13 mouse cellular contexts compared by ENCODE assay signal in the genomic region with DNA sequence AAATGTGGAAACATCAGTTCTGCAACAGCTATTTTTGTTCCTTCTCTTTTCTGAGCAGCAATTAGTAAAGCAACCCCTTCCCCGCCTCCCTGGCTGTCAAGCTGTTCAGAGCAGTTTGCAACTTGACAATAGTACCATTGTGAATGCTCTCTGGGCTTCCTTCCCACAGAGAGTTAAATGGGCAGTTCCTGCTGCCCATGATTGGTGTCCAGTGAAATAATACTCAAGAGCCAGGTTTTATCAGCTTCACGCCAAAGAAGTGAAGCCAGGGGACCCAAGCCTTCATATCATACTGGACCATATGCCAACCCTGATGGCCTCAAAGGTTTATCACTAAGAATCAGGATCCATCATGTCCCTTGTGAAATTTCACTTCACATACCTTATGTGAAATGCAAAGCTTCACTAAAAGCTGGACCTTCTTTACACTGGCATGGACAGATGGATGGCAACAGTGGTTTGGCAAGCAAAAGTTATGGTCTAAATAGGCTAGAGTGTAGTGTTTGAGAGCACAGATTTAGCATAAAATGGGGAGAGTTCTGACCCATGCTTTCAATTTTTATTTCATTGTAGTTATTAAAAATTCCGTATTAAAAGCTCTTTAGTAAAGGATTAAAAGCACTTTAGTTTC. TPM values are rescaled to one million over a fixed set of nuclear protein-coding genes. Genes with fewer than 3 reads are reported as not detected.
DNase-seq lines count a peak whose midpoint lies in the region; ATAC-seq and TF ChIP-seq lines count a peak whose summit lies in the region.
"Had no signal": no experiment of that assay in that cellular context is flagged by ENCODE, and none has a peak within 500 bp of the region (broad histone marks: within the 10 kb centered on the region; RNA-seq: fewer than 3 reads in every experiment).

No protein-coding gene starts in this region.

- no peak for TF ChIP-seq EP300 in liver, postnatal 0 days (IDR thresholded peaks at IDR 0.05; ENCODE audit: low read depth)

- H3K9me3 ChIP-seq in liver, postnatal 0 days (ENCODE audit: low read length) = no peaks in the 10 kb centered on the region
- H3K9me3 ChIP-seq in embryonic facial prominence, embryonic 10.5 days = no peaks in the 10 kb centered on the region
- H3K9me3 ChIP-seq: neural tube, embryonic 12.5 days had no signal

- 0 out of 2 replicates have a peak, but pooled peaks cover 3% of the 10 kb centered on the region for H3K4me1 ChIP-seq in liver, postnatal 0 days (ENCODE audit: insufficient read depth)
- peaks cover 10% of the 10 kb centered on the region for H3K4me1 ChIP-seq in embryonic facial prominence, embryonic 10.5 days
- H3K4me1 ChIP-seq: neural tube, embryonic 12.5 days had no signal

- peak; percentile 35 for DNase-seq in liver
- DNase-seq in liver, postnatal 0 days = no peak
- peak; percentile 41 for DNase-seq in embryonic facial prominence, embryonic 10.5 days (ENCODE audit: low spot score)
- peak; percentile 18 for DNase-seq in layer of hippocampus, adult 9-10 months (ENCODE audit: low spot score)
- peak; percentile 83 for DNase-seq in retina, embryonic 14.5 days (ENCODE audit: low spot score)
- no peak for DNase-seq in lung, postnatal 25 days (ENCODE audit: low spot score)
- no peak for DNase-seq in urinary bladder, postnatal 10 days (ENCODE audit: low spot score)
- DNase-seq: cerebellum, adult 18-20 months; kidney, postnatal 25 days; lung, embryonic 14.5 days had no signal

- H3K27me3 ChIP-seq in liver, postnatal 0 days (ENCODE audit: insufficient read depth, low read length) = no peaks in the 10 kb centered on the region
- no peaks in the 10 kb centered on the region for H3K27me3 ChIP-seq in embryonic facial prominence, embryonic 10.5 days (replicated peaks; ENCODE audit: low read depth, poor library complexity, severe bottlenecking)
- H3K27me3 ChIP-seq: neural tube, embryonic 12.5 days had no signal

- no peaks in the 10 kb centered on the region for H3K36me3 ChIP-seq in liver, postnatal 0 days (replicated peaks; ENCODE audit: insufficient read depth, low read length)
- H3K36me3 ChIP-seq in embryonic facial prominence, embryonic 10.5 days (replicated peaks) = no peaks in the 10 kb centered on the region
- H3K36me3 ChIP-seq: neural tube, embryonic 12.5 days had no signal

- H3K9ac ChIP-seq in liver, postnatal 0 days (replicated peaks) = no peak overlapping the region
- H3K9ac ChIP-seq: lung, embryonic 14.5 days; neural tube, embryonic 12.5 days had no signal

- no peak overlapping the region for H3K27ac ChIP-seq in liver, postnatal 0 days (ENCODE audit: low read depth)
- H3K27ac ChIP-seq in embryonic facial prominence, embryonic 10.5 days (replicated peaks) = no peak overlapping the region
- H3K27ac ChIP-seq: neural tube, embryonic 12.5 days had no signal

- H3K4me2 ChIP-seq in liver, postnatal 0 days (ENCODE audit: low read depth, low read length) = no peak overlapping the region
- H3K4me2 ChIP-seq: lung, embryonic 14.5 days; neural tube, embryonic 12.5 days had no signal

- TF ChIP-seq CTCF in liver, postnatal 0 days (IDR thresholded peaks at IDR 0.05; ENCODE audit: low read depth) = no peak

- no peak for ATAC-seq in liver, postnatal 0 days
- ATAC-seq in granulocyte monocyte progenitor cell, adult 5-6 weeks (replicated peaks; ENCODE audit: poor library complexity, severe bottlenecking) = no peak

- 63% methylated on average over 3 of the region's 3 CpGs for WGBS in liver, postnatal 0 days (ENCODE audit: insufficient replicate concordance)
- WGBS in embryonic facial prominence, embryonic 10.5 days = 35% methylated on average over 3 of the region's 3 CpGs

- no peak overlapping the region for H3K4me3 ChIP-seq in liver, postnatal 0 days (ENCODE audit: low read depth, low read length)
- no peak overlapping the region for H3K4me3 ChIP-seq in embryonic facial prominence, embryonic 10.5 days
- H3K4me3 ChIP-seq: neural tube, embryonic 12.5 days had no signal

RNA-seq across cellular contexts. Expression of gene Insm2, which starts 23.5 kb away (rescaled TPM):
- 0.05 TPM in 1 of 2 replicates, not detected in the other for polyA plus RNA-seq in liver, postnatal 0 days (2015; fragmentation: Nextera tagmentation; extraction: Ambion mirVana)
- 0.14 and 0.25 TPM in 2 replicates for polyA plus RNA-seq in embryonic facial prominence, embryonic 10.5 days (2016; fragmentation: Nextera tagmentation; extraction: Ambion mirVana)
- not detected in 2 replicates for total RNA-seq in granulocyte monocyte progenitor cell, adult 5-6 weeks (2014; fragmentation: Nextera tagmentation)
- not detected in 2 replicates for total RNA-seq in granulocyte monocyte progenitor cell, adult 5-6 weeks (2017)
- polyA plus RNA-seq: heart, postnatal 0 days had no signal

RNA-seq across cellular contexts. Expression of gene Aldoart2, which starts 57.7 kb away (rescaled TPM):
- not detected in 2 replicates for polyA plus RNA-seq in liver, postnatal 0 days (2015; fragmentation: Nextera tagmentation; extraction: Ambion mirVana)
- not detected in 2 replicates for polyA plus RNA-seq in embryonic facial prominence, embryonic 10.5 days (2016; fragmentation: Nextera tagmentation; extraction: Ambion mirVana)
- not detected in 2 replicates for total RNA-seq in granulocyte monocyte progenitor cell, adult 5-6 weeks (2014; fragmentation: Nextera tagmentation)
- total RNA-seq in granulocyte monocyte progenitor cell, adult 5-6 weeks (2017) = not detected in 2 replicates
- polyA plus RNA-seq: heart, postnatal 0 days; lung, embryonic 14.5 days; neural tube, embryonic 12.5 days had no signal

Comparison
In these comparisons a context has a peak if more than half of its experiments do, and no peak if none do; other contexts are left out.
1. DNase-seq: peak in liver (single experiment), embryonic facial prominence, embryonic 10.5 days (single experiment), layer of hippocampus, adult 9-10 months (single experiment) and retina, embryonic 14.5 days (single experiment); none in liver, postnatal 0 days (single experiment), lung, postnatal 25 days (single experiment) and urinary bladder, postnatal 10 days (single experiment).